ENCODE assay signal across 8 mouse cellular contexts in genomic region chr6:124915160-124915941, GRCm38 (mm10). TPM values are rescaled to one million over a fixed set of nuclear protein-coding genes. Genes with fewer than 3 reads are reported as not detected.
DNase-seq lines count a peak whose midpoint lies in the region; ATAC-seq and TF ChIP-seq lines count a peak whose summit lies in the region.

No protein-coding gene starts in this region.

- H3K4me3 ChIP-seq in lung, embryonic 14.5 days (ENCODE audit: low read depth, low read length): peak overlapping the region; percentile 88
- peak overlapping the region; percentile 88 for H3K4me3 ChIP-seq in hindbrain, embryonic 11.5 days (ENCODE audit: low read depth, low read length)
- H3K4me3 ChIP-seq in limb, embryonic 13.5 days: peak overlapping the region; percentile 90
- H3K4me3 ChIP-seq in neural tube, embryonic 15.5 days (replicated peaks): peak overlapping the region; percentile 95

- H3K9ac ChIP-seq in lung, embryonic 14.5 days: peak overlapping the region; percentile 98
- peak overlapping the region; percentile 97 for H3K9ac ChIP-seq in hindbrain, embryonic 11.5 days (ENCODE audit: low read depth, low read length)
- H3K9ac ChIP-seq in limb, embryonic 13.5 days: peak overlapping the region; percentile 100
- peak overlapping the region; percentile 100 for H3K9ac ChIP-seq in neural tube, embryonic 15.5 days (replicated peaks)

- H3K9me3 ChIP-seq in lung, embryonic 14.5 days (ENCODE audit: low read depth, low read length): no peaks in the 10 kb centered on the region
- no peaks in the 10 kb centered on the region for H3K9me3 ChIP-seq in hindbrain, embryonic 11.5 days (ENCODE audit: control insufficient read depth, low read length)
- no peaks in the 10 kb centered on the region for H3K9me3 ChIP-seq in limb, embryonic 13.5 days
- no peaks in the 10 kb centered on the region for H3K9me3 ChIP-seq in neural tube, embryonic 15.5 days (replicated peaks)

- TF ChIP-seq CTCF in lung, embryonic 14.5 days (IDR thresholded peaks at IDR 0.05; ENCODE audit: low read depth): no peak

- peaks cover 11% of the 10 kb centered on the region for H3K4me1 ChIP-seq in lung, embryonic 14.5 days (ENCODE audit: insufficient read depth)
- peaks cover 22% of the 10 kb centered on the region for H3K4me1 ChIP-seq in hindbrain, embryonic 11.5 days (replicated peaks; ENCODE audit: control insufficient read depth, insufficient read depth, low read length)
- H3K4me1 ChIP-seq in limb, embryonic 13.5 days: peaks cover 63% of the 10 kb centered on the region
- H3K4me1 ChIP-seq in neural tube, embryonic 15.5 days: peaks cover 56% of the 10 kb centered on the region

- H3K27ac ChIP-seq in lung, embryonic 14.5 days (ENCODE audit: low read depth): no peak overlapping the region
- peak overlapping the region; percentile 100 for H3K27ac ChIP-seq in hindbrain, embryonic 11.5 days (ENCODE audit: low read depth, low read length)
- peak overlapping the region; percentile 28; the same call in 1 of the 2 replicates for H3K27ac ChIP-seq in limb, embryonic 13.5 days
- H3K27ac ChIP-seq in neural tube, embryonic 15.5 days (replicated peaks): peak overlapping the region; percentile 100

- 18% methylated on average over 22 of the region's 22 CpGs for WGBS in lung, embryonic 14.5 days
- WGBS in hindbrain, embryonic 11.5 days: 11% methylated on average over 22 of the region's 22 CpGs
- 18% methylated on average over 22 of the region's 22 CpGs for WGBS in limb, embryonic 13.5 days
- 12% methylated on average over 22 of the region's 22 CpGs for WGBS in neural tube, embryonic 15.5 days

- no peak for DNase-seq in lung, embryonic 14.5 days
- no peak for DNase-seq in lung, postnatal 25 days (ENCODE audit: low spot score)
- DNase-seq in cerebellum, postnatal 25 days: peak; percentile 57 to 63
- DNase-seq in hindbrain, embryonic 11.5 days (ENCODE audit: low spot score): peak; percentile 47
- no peak for DNase-seq in ovary, adult 18-20 months (ENCODE audit: low spot score)
- no peak for DNase-seq in layer of hippocampus, adult 9-10 months (ENCODE audit: low spot score)

- H3K27me3 ChIP-seq in lung, embryonic 14.5 days (ENCODE audit: insufficient read depth, low read length): peaks cover 2% of the 10 kb centered on the region; the same call in 1 of the 2 replicates
- H3K27me3 ChIP-seq in hindbrain, embryonic 11.5 days (ENCODE audit: control insufficient read depth, insufficient read depth, low read length): no peaks in the 10 kb centered on the region
- H3K27me3 ChIP-seq in limb, embryonic 13.5 days: peaks cover 8% of the 10 kb centered on the region
- H3K27me3 ChIP-seq in neural tube, embryonic 15.5 days (replicated peaks): no peaks in the 10 kb centered on the region

- H3K36me3 ChIP-seq in lung, embryonic 14.5 days (ENCODE audit: insufficient read depth): peaks cover 27% of the 10 kb centered on the region
- H3K36me3 ChIP-seq in hindbrain, embryonic 11.5 days (ENCODE audit: control insufficient read depth, insufficient read depth, low read length): 0 out of 2 replicates have a peak, but pooled peaks cover 4% of the 10 kb centered on the region
- peaks cover 29% of the 10 kb centered on the region for H3K36me3 ChIP-seq in limb, embryonic 13.5 days
- H3K36me3 ChIP-seq in neural tube, embryonic 15.5 days: peaks cover 23% of the 10 kb centered on the region

- H3K4me2 ChIP-seq in lung, embryonic 14.5 days: peak overlapping the region; percentile 100
- peak overlapping the region; percentile 90 for H3K4me2 ChIP-seq in hindbrain, embryonic 11.5 days (replicated peaks; ENCODE audit: low read depth, low read length)
- peak overlapping the region; percentile 100 for H3K4me2 ChIP-seq in limb, embryonic 13.5 days (replicated peaks)
- peak overlapping the region; percentile 99 for H3K4me2 ChIP-seq in neural tube, embryonic 15.5 days

- ATAC-seq in lung, embryonic 14.5 days (ENCODE audit: insufficient read depth): no peak
- ATAC-seq in hindbrain, embryonic 11.5 days (ENCODE audit: low FRiP score): no peak
- ATAC-seq in limb, embryonic 13.5 days (ENCODE audit: low FRiP score, low read depth): no peak
- ATAC-seq in neural tube, embryonic 15.5 days (ENCODE audit: low FRiP score): no peak

RNA-seq across cellular contexts. Expression of gene Lag3, which starts 3.8 kb away (rescaled TPM):
- polyA plus RNA-seq in lung, embryonic 14.5 days (2014; fragmentation: Nextera tagmentation; extraction: Ambion mirVana): 1.4 and 2.2 TPM in 2 replicates
- polyA plus RNA-seq in hindbrain, embryonic 11.5 days (2014; fragmentation: Nextera tagmentation; extraction: Ambion mirVana): 1.2 and 2.5 TPM in 2 replicates
- 1.7 and 3.1 TPM in 2 replicates for polyA plus RNA-seq in limb, embryonic 13.5 days (2015; fragmentation: Nextera tagmentation; extraction: Ambion mirVana)
- 3.2 and 3.5 TPM in 2 replicates for polyA plus RNA-seq in neural tube, embryonic 15.5 days (2015; fragmentation: Nextera tagmentation; extraction: Ambion mirVana)

RNA-seq across cellular contexts. Expression of gene Ptms, which starts 4.6 kb away (rescaled TPM):
- 377 and 442 TPM in 2 replicates for polyA plus RNA-seq in lung, embryonic 14.5 days (2014; fragmentation: Nextera tagmentation; extraction: Ambion mirVana)
- 321 and 337 TPM in 2 replicates for polyA plus RNA-seq in hindbrain, embryonic 11.5 days (2014; fragmentation: Nextera tagmentation; extraction: Ambion mirVana)
- polyA plus RNA-seq in limb, embryonic 13.5 days (2015; fragmentation: Nextera tagmentation; extraction: Ambion mirVana): 303 and 321 TPM in 2 replicates
- 637 and 745 TPM in 2 replicates for polyA plus RNA-seq in neural tube, embryonic 15.5 days (2015; fragmentation: Nextera tagmentation; extraction: Ambion mirVana)

RNA-seq across cellular contexts. Expression of gene Mlf2, which starts 15.8 kb away (rescaled TPM):
- 390 and 401 TPM in 2 replicates for polyA plus RNA-seq in lung, embryonic 14.5 days (2014; fragmentation: Nextera tagmentation; extraction: Ambion mirVana)
- polyA plus RNA-seq in hindbrain, embryonic 11.5 days (2014; fragmentation: Nextera tagmentation; extraction: Ambion mirVana): 443 and 465 TPM in 2 replicates
- polyA plus RNA-seq in limb, embryonic 13.5 days (2015; fragmentation: Nextera tagmentation; extraction: Ambion mirVana): 354 and 355 TPM in 2 replicates
- polyA plus RNA-seq in neural tube, embryonic 15.5 days (2015; fragmentation: Nextera tagmentation; extraction: Ambion mirVana): 543 and 603 TPM in 2 replicates

RNA-seq across cellular contexts. Expression of gene Cd4, which starts 27.3 kb away (rescaled TPM):
- polyA plus RNA-seq in lung, embryonic 14.5 days (2014; fragmentation: Nextera tagmentation; extraction: Ambion mirVana): 0.11 TPM in 1 of 2 replicates, not detected in the other
- polyA plus RNA-seq in hindbrain, embryonic 11.5 days (2014; fragmentation: Nextera tagmentation; extraction: Ambion mirVana): 0.19 TPM in 1 of 2 replicates, not detected in the other
- polyA plus RNA-seq in limb, embryonic 13.5 days (2015; fragmentation: Nextera tagmentation; extraction: Ambion mirVana): 0.04 and 0.15 TPM in 2 replicates
- polyA plus RNA-seq in neural tube, embryonic 15.5 days (2015; fragmentation: Nextera tagmentation; extraction: Ambion mirVana): 0.17 and 0.61 TPM in 2 replicates

RNA-seq across cellular contexts. Expression of gene Cops7a, which starts 50.0 kb away (rescaled TPM):
- polyA plus RNA-seq in lung, embryonic 14.5 days (2014; fragmentation: Nextera tagmentation; extraction: Ambion mirVana): 147 and 155 TPM in 2 replicates
- polyA plus RNA-seq in hindbrain, embryonic 11.5 days (2014; fragmentation: Nextera tagmentation; extraction: Ambion mirVana): 94.3 and 99.7 TPM in 2 replicates
- 128 and 133 TPM in 2 replicates for polyA plus RNA-seq in limb, embryonic 13.5 days (2015; fragmentation: Nextera tagmentation; extraction: Ambion mirVana)
- 95.4 and 112 TPM in 2 replicates for polyA plus RNA-seq in neural tube, embryonic 15.5 days (2015; fragmentation: Nextera tagmentation; extraction: Ambion mirVana)

Comparison
In these comparisons a context has a peak if more than half of its experiments do, and no peak if none do; other contexts are left out.
1. DNase-seq: peak in cerebellum, postnatal 25 days (2 of 2) and hindbrain, embryonic 11.5 days (single experiment); none in lung, embryonic 14.5 days (single experiment), lung, postnatal 25 days (single experiment), ovary, adult 18-20 months (single experiment) and layer of hippocampus, adult 9-10 months (single experiment).
2. Peak in every context shown above with its lines, with median percentiles within 50 percentile points of each other: H3K4me2 ChIP-seq, H3K4me3 ChIP-seq and H3K9ac ChIP-seq.